Mouse (Mus musculus): ENCODE data around the gene Ndrg3.

DNA sequence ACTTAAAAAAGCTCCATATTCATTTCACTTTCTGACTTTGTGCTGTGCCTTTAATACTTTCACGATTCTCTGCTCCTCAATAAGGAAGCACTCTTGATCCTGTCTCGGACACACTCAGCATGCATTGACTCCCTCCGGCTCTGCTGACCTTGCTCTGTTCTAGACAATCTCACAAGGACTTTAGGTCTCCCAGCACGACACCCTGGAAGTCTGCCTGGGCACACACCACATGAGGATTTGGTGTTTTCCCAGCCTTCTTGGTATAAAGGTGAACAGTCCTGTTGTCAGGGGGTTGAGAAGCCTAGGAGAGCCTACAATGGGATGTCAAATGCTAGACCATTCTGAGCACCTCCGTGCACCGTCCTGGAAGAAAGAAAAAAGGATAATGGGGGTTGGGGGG, 99.0 kb downstream of the Ndrg3 start:
- TF ChIP-seq POLR2A (IDR thresholded peaks at IDR 0.05; ENCODE audit: low read depth, low read length) = no peak
- TF ChIP-seq CTCF (IDR thresholded peaks at IDR 0.05; ENCODE audit: extremely low read depth, insufficient read depth, insufficient read length, insufficient replicate concordance) = no peak
